Mouse (Mus musculus): Measurements from ENCODE around the gene H2-Q7. TPM values are rescaled to one million over a fixed set of nuclear protein-coding genes. Genes with fewer than 3 reads are reported as not detected.
A peak's percentile ranks its signal among the peaks of the same experiment; 100 is the strongest.
"Not testable (repeated sequence)": the region's sequence is repeated elsewhere in the genome, so short reads cannot be mapped to it uniquely, and the experiment has no call there.

Gene H2-Q7
- polyA plus RNA-seq, 1 experiment, result 101 TPM

- peak; percentile 60 for TF ChIP-seq CTCF (IDR thresholded peaks at IDR 0.05; ENCODE audit: control insufficient read depth, insufficient read depth, low read length)
- not testable (repeated sequence) for H3K27ac ChIP-seq (ENCODE audit: control insufficient read depth, insufficient read depth, low read depth, low read length, poor library complexity); H3K4me3 ChIP-seq (replicated peaks; ENCODE audit: control insufficient read depth, low read depth, low read length); H3K4me1 ChIP-seq (ENCODE audit: control insufficient read depth, insufficient read depth, low read length)
- 8% methylated on average over 8 of the region's 8 CpGs for WGBS
Observed at GRCm38 (mm10) chr17:35434836-35435235, 4.1 kb upstream of the H2-Q7 start.

DNA sequence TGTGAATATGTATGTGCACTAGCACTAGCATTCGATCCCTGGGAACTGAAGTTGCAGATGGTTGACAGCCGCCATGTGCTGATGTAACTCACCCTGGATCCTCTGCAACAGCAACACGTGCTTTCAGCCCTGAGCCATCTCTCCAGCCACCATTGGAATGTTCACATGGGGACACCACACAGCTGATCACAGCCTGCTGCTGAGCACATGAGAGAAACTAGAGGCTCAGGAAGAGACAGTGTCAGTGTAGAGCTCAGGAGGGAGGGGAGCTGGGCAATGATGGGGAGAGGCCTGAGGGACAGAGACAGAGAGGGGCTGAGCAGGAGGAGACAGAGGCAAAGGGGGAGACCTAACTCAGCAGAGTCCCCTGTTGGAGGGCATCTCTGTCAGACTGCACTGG lies 3.4 kb upstream of the H2-Q7 start:
- 70% methylated on average over 3 of the region's 3 CpGs for WGBS
- H3K4me1 ChIP-seq (ENCODE audit: control insufficient read depth, insufficient read depth, low read length); H3K4me3 ChIP-seq (replicated peaks; ENCODE audit: control insufficient read depth, low read depth, low read length); H3K27ac ChIP-seq (ENCODE audit: control insufficient read depth, insufficient read depth, low read depth, low read length, poor library complexity): not testable (repeated sequence)

DNA sequence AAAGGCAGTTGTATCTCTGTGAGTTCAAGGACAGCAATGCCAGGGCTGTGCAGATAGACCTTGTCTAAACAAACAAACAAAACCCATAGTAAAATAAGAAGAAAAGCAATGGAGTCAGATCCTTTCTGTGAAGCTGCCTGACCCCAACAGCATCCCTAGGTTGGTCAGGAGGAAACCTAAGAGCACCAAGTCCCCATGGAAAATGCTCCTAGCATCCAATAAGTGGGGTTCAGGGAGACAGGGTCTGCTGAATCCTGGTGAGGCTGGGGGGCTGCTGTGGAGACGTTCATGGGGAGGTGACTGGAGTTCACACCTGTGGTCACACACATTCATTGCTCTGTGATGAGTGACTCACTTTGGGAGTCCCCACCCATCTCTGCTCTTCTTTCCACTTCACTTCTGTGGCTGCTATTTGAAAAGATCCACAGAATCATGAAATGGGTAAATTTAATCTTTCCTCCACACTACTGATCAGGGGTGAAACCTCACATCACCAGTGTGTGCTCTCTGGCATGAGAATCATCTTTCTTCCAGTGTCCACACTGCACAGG lies 1.5 kb upstream of the H2-Q7 start:
- WGBS, result 45% methylated on average over 1 of the region's 1 CpGs
- H3K4me3 ChIP-seq (replicated peaks; ENCODE audit: control insufficient read depth, low read depth, low read length); H3K4me1 ChIP-seq (ENCODE audit: control insufficient read depth, insufficient read depth, low read length); H3K27ac ChIP-seq (ENCODE audit: control insufficient read depth, insufficient read depth, low read depth, low read length, poor library complexity): not testable (repeated sequence)

- H3K27ac ChIP-seq (ENCODE audit: control insufficient read depth, insufficient read depth, low read depth, low read length, poor library complexity); H3K4me1 ChIP-seq (ENCODE audit: control insufficient read depth, insufficient read depth, low read length); H3K4me3 ChIP-seq (replicated peaks; ENCODE audit: control insufficient read depth, low read depth, low read length): not testable (repeated sequence)
- WGBS, result 77% methylated on average over 3 of the region's 3 CpGs
Observed at GRCm38 (mm10) chr17:35438395-35438794, 560 bp upstream of the H2-Q7 start.

GRCm38 (mm10) chr17:35439295-35439747 lies 366 bp downstream of the H2-Q7 start:
- 2% methylated on average over 48 of the region's 48 CpGs for WGBS

DNA sequence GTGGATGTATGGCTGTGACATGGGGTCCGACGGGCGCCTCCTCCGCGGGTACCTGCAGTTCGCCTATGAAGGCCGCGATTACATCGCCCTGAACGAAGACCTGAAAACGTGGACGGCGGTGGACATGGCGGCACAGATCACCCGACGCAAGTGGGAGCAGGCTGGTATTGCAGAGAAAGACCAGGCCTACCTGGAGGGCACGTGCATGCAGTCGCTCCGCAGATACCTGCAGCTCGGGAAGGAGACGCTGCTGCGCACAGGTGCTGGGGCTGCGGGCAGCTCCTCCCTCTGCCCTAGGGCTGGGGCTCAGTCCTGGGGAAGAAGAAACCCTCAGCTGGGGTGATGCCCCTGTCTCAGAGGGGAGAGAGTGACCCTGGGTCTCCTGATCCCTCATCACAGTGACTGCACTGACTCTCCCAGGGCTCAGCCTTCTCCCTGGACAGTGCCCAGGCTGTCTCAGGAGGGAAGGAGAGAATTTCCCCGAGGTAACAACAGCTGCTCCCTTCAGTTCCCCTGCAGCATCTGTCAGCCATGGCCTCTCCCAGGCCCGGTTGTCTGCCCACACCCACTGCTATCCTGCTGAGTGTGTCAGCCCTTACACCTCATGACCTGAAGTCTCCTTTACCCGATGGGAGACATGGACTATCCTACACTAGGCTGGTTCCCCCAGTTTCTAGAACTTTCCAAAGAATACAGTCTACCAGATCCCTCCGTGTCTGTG lies 1.1 kb downstream of the H2-Q7 start:
- H3K27ac ChIP-seq (ENCODE audit: control insufficient read depth, insufficient read depth, low read depth, low read length, poor library complexity); H3K4me1 ChIP-seq (ENCODE audit: control insufficient read depth, insufficient read depth, low read length): not testable (repeated sequence)
- H3K4me3 ChIP-seq (replicated peaks; ENCODE audit: control insufficient read depth, low read depth, low read length), result peak overlapping the region; percentile 60
- peak; percentile 5; the same call in 1 of the 2 replicates for TF ChIP-seq POLR2A (IDR thresholded peaks at IDR 0.05; ENCODE audit: borderline replicate concordance, control insufficient read depth, low read depth, low read length)
- 59% methylated on average over 27 of the region's 27 CpGs for WGBS

More at GRCm38 (mm10) chr17:35439295-35439747, 366 bp downstream of the H2-Q7 start:
- H3K4me1 ChIP-seq (ENCODE audit: control insufficient read depth, insufficient read depth, low read length), result not testable (repeated sequence)
- peak overlapping the region; percentile 59 for H3K4me3 ChIP-seq (replicated peaks; ENCODE audit: control insufficient read depth, low read depth, low read length)
- peak overlapping the region; percentile 8; the same call in 1 of the 2 replicates for H3K27ac ChIP-seq (ENCODE audit: control insufficient read depth, insufficient read depth, low read depth, low read length, poor library complexity)

GRCm38 (mm10) chr17:35442376-35442775 lies 3.4 kb downstream of the H2-Q7 start:
- not testable (repeated sequence) for H3K4me1 ChIP-seq (ENCODE audit: control insufficient read depth, insufficient read depth, low read length); H3K27ac ChIP-seq (ENCODE audit: control insufficient read depth, insufficient read depth, low read depth, low read length, poor library complexity); H3K4me3 ChIP-seq (replicated peaks; ENCODE audit: control insufficient read depth, low read depth, low read length)
- 86% methylated on average over 2 of the region's 2 CpGs for WGBS

DNA sequence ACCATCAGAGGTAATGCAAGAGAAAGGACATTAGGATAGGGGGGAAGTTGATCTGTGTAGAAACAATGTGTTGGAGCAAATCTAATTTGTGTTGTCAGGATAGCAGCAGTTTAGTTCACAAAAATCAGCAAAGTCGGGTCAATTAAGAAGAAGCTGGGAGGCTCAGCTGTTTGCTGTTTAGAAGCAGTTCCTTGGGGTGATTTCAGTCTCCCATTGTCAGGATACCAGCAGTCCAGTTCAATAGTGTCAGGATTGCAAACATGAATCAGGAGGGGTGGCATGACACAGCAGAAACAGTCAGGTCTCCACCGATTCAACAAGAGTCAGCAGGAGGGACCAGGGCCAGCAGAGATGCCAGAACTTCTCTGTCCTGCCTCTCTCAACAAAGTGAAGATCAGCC lies 5.6 kb downstream of the H2-Q7 start:
- H3K27ac ChIP-seq (ENCODE audit: control insufficient read depth, insufficient read depth, low read depth, low read length, poor library complexity); H3K4me1 ChIP-seq (ENCODE audit: control insufficient read depth, insufficient read depth, low read length); H3K4me3 ChIP-seq (replicated peaks; ENCODE audit: control insufficient read depth, low read depth, low read length): not testable (repeated sequence)
- 57% methylated on average over 2 of the region's 2 CpGs for WGBS

DNA sequence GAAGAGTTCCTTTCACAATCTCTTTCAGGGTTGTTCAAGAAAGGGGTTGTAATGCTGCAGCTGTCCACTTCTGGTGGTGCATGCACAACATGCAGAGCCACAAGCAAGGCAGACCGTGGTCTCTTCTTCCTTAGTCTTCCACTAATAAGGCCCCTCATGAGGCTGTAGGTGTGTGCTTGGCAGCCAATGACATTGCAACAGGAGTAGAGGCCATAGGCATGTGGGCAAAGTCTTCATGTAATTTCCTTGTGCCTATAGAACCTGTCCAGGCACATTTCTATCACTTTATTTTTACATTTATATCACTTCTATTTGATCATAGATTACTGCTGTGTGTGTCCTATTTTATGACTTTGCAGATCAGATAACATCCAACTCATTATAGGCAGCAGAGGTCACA lies 19.3 kb downstream of the H2-Q7 start:
- not testable (repeated sequence) for H3K27ac ChIP-seq (ENCODE audit: control insufficient read depth, insufficient read depth, low read depth, low read length, poor library complexity); H3K4me1 ChIP-seq (ENCODE audit: control insufficient read depth, insufficient read depth, low read length); H3K4me3 ChIP-seq (replicated peaks; ENCODE audit: control insufficient read depth, low read depth, low read length)
- WGBS, result no CpG with 5 or more reads among the region's 1 CpGs

GRCm38 (mm10) chr17:35460513-35461341 lies 21.8 kb downstream of the H2-Q7 start:
- WGBS, result 0% methylated on average over 2 of the region's 9 CpGs
- H3K27ac ChIP-seq (ENCODE audit: control insufficient read depth, insufficient read depth, low read depth, low read length, poor library complexity); H3K4me1 ChIP-seq (ENCODE audit: control insufficient read depth, insufficient read depth, low read length); H3K4me3 ChIP-seq (replicated peaks; ENCODE audit: control insufficient read depth, low read depth, low read length): not testable (repeated sequence)
